Mouse (Mus musculus): ENCODE measurements around the gene Ankrd11.

Gene Ankrd11

GRCm38 (mm10) chr8:122960932-122961331, 81.1 kb downstream of the Ankrd11 start:
- no peak for DNase-seq

DNA sequence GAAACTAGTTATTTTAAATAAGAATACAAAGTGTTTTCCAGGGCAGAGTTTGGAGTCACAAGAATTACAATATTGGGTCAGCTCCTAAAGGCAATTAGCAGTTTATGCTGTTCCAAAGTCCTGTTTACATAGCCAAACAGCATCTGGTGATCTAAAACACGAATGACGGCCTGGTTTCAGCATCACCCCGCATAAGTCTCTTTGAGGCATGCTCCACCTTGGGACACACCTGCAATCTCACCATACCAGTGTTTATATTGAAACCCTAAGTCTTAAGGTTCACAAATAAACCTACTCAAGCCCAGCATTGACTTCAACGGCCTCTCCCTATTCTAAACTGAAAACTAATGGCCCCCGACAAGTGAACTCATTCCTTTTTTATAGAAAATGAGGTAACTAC, 81.8 kb downstream of the Ankrd11 start:
- no peak for DNase-seq

GRCm38 (mm10) chr8:122955997-122956396, 86.1 kb downstream of the Ankrd11 start:
- DNase-seq, result no peak

DNA sequence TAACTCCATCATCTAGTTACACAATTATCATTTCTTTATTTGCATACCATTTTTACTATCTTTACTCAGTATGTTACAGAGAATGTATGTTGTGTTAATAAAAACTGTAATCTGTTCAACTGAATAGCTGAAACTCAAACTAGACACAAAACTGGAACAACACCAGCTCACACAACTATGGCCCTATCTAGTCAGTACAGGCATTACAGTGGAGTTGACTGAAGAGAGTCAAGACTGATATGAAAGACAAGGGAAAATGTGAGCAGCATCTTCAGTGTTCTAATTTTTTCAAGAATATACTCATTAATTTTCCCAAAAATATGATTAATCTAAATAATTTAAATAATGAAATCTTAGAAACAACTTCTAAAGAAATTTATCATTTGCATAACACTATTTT, 86.9 kb downstream of the Ankrd11 start:
- no peak for DNase-seq

DNA sequence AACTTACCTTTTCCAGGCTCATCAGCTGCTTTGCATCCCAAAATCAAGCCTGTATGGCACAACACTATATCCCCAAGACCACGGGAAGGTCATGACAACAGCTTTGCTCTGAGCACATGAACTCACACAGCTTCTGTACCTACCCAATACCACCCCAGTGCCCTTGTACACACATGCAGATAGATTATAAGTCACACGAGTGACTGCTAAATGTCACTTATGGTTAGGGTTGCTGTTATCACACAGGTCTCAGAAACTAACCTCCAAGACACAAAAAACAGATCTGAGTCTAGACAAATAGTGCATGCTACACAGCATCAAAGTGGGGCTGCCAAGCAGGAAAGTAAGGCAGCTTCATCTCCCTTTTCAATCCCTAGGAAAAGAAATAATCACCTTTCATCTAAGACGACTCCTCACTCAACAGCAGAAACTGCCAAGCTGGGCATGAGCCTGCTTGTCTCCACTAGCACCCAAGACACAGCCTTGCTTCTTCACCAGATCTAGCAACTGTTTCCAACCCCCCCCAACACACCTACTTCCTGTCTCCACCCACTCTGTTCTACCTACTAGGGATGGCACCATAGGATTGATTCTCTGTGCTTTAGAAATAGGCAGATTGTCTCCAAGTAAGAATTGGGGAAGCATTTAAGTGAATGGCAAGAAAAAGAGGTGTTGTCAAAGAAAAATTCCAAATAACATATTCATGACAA, 87.8 kb downstream of the Ankrd11 start:
- DNase-seq, result peak; percentile 42

- DNase-seq, result no peak
These were observed 89.0 kb downstream of the Ankrd11 start for GRCm38 (mm10) chr8:122953028-122953427.

DNA sequence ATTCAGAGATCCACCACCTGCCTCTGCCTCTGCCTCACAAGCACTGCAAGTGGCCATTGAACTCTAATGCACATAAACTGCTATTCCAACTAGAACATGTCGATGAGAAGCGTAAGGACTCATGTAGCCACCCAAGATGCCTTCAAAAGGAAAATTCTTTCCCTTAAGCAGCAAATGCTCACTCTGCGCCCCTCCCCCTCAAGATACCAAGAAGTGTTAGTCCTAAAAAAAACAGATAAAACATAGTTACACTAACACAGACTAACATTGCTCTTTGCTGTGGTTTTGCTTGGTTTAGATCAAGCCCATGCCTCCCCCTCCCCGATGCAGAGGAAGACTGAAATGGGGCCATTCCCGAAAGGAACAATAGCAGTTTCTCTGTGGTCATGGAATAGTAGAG, 90.6 kb downstream of the Ankrd11 start:
- peak; percentile 61 for DNase-seq

DNA sequence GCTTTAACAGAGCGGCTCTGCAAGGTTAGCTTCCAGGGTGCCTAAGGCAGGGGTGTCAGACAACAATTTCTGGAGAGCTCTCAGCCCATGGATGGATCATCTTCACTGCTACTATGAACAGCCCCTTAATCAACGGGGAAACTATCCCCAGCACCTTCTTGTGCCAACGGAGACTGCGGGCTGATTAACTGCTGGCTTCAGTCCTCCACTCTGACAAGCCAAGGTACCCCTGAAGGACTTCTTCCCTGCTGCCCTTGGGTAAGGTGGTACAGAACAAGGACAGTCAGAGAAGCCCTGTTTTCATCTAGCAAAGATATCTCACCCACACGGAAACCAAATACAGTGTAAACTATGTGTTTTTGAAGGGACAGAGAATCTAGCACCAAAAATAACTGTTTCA, 92.4 kb downstream of the Ankrd11 start:
- no peak for DNase-seq

DNA sequence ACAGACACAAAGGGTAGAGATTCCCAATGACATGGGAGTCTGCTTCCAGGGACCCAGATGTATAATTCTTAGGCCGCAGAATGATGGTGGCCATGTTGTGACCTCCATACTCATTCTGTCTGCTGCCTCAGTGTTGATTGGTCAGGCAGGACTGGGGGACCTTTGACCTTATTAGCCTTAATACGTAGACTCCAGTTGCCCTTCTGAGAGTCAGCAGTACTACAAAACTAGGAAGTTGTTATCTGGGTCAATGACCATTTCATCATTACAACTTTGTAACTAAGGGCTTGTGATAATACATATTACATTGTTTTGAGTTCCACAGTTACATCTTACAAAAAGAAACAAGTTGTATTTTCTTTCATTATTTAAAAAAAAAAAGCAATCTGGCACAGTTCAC, 96.3 kb downstream of the Ankrd11 start:
- DNase-seq, result no peak

DNA sequence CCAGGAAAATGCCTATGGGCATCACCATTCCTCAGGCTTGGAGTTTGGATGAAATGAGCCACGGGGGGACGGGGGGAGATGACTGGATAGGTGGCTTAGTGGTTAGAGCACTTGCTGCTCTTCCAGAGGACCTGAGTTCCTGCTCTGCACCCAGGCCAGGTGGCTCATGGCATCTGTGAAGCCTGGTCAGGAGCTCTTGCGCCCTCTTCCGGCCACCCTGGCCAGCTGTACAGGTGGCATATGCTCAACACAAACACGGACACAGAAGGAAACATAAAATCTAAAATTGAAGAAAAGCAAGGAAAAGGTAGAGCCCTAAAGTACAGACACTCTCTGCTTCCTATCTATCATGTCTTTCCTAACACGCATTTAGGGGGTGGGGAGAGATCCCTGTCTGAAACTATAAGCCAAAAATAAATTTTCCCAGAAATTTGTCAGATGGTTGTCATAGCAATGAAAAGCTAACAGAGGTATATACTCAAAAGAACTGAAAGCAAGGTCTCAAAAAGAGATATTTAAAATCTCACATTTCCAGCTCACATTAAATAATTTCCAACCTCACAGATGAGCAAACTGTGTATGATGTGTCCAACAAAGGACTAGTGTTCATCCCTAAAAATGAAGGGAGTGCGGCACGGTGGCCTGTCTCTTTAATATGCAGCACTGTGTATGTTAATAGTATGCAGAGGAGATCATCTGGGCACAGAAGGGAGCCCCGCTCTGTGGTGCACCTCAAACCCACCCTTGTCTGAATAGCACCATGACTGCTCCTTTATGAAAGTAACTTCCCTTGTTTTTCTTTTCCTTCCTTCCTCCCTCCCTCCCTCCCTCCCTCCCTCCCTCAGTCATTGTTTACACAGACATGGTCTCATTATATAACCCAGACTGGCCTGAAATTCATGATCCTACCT, 99.0 kb downstream of the Ankrd11 start:
- DNase-seq, result peak; percentile 76

GRCm38 (mm10) chr8:122938591-122938990, 103.5 kb downstream of the Ankrd11 start:
- peak; percentile 59 for DNase-seq

- DNase-seq, result no peak
These were observed 103.9 kb downstream of the Ankrd11 start for GRCm38 (mm10) chr8:122938170-122938569.

GRCm38 (mm10) chr8:122937545-122938053, 104.5 kb downstream of the Ankrd11 start:
- no peak for DNase-seq

- DNase-seq, result no peak
These were observed 106.2 kb downstream of the Ankrd11 start for GRCm38 (mm10) chr8:122935912-122936311.

DNA sequence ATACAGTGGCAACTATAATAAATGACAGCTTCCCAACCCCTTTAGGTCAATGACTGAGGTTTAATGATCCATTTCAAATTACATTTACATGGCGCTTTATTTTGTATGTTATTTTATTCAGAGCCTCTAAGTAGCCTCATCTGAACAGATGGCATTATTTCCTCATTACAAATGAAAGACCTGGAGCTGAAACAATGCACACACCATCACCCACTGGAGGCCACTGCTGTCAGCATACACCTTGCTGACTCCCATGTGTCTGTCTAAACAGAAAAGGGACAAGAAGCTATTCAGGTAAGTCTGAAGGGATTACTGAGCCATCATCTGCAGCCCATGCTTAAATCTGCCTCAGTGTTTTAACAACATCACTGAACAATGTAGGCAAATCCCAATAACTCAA, 107.0 kb downstream of the Ankrd11 start:
- no peak for DNase-seq

- no peak for DNase-seq
These were observed 108.1 kb downstream of the Ankrd11 start for GRCm38 (mm10) chr8:122933973-122934372.

GRCm38 (mm10) chr8:122932561-122932959, 109.5 kb downstream of the Ankrd11 start:
- DNase-seq, result no peak

GRCm38 (mm10) chr8:122931834-122932560, 110.1 kb downstream of the Ankrd11 start:
- no peak for DNase-seq

GRCm38 (mm10) chr8:122928631-122929224, 113.3 kb downstream of the Ankrd11 start:
- no peak for DNase-seq

GRCm38 (mm10) chr8:122927841-122928240, 114.2 kb downstream of the Ankrd11 start:
- no peak for DNase-seq

DNA sequence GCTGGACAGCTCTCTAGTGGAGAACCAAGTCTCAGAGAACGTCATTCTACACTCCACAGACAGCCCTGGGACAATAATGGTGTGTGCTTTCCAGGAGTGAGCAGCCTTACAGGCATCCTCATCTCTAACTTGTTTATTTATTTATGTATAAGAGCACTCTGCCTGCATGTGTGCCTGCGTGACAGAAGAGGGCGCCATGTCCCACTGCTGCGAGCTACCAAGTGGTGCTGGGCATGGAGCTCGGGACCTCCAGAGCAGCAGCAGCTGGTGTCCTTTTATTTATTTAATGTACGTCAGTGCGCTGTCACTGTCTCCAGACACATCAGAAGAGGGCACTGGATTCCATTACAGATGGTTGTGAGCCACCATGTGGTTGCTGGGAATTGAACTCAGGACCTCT, 115.3 kb downstream of the Ankrd11 start:
- DNase-seq, result peak; percentile 72

- no peak for DNase-seq
These were observed 115.9 kb downstream of the Ankrd11 start for GRCm38 (mm10) chr8:122925939-122926722.

Measured in thymus, postnatal 4 days (tissue).